Mouse (Mus musculus): ENCODE measurements around the gene Agl. TPM values are rescaled to one million over a fixed set of nuclear protein-coding genes. Genes with fewer than 3 reads are reported as not detected.
"Not testable (repeated sequence)": the region's sequence is repeated elsewhere in the genome, so short reads cannot be mapped to it uniquely, and the experiment has no call there.

Gene Agl
- polyA plus RNA-seq, 1 experiment from 2014 or later, result 9.0 TPM

GRCm38 (mm10) chr3:116771597-116771996, 36.4 kb downstream of the Agl start:
- peaks cover 47% of the 10 kb centered on the region for H3K36me3 ChIP-seq
- H3K4me3 ChIP-seq, result no peak overlapping the region
- no peak overlapping the region for H3K27ac ChIP-seq (replicated peaks)
- H3K27me3 ChIP-seq (ENCODE audit: low read depth, poor library complexity, severe bottlenecking), result no peaks in the 10 kb centered on the region
- H3K9me3 ChIP-seq (replicated peaks), result no peaks in the 10 kb centered on the region
- no peak for DNase-seq (ENCODE audit: low spot score)
- 95% methylated on average over 2 of the region's 2 CpGs for WGBS
- no peaks in the 10 kb centered on the region for H3K4me1 ChIP-seq

GRCm38 (mm10) chr3:116766963-116767362, 41.0 kb downstream of the Agl start:
- DNase-seq (ENCODE audit: low spot score); H3K4me1 ChIP-seq; H3K9me3 ChIP-seq (replicated peaks); H3K27ac ChIP-seq (replicated peaks); H3K27me3 ChIP-seq (ENCODE audit: low read depth, poor library complexity, severe bottlenecking); H3K4me3 ChIP-seq: not testable (repeated sequence)
- H3K36me3 ChIP-seq, result peaks cover 41% of the 10 kb centered on the region
- 94% methylated on average over 7 of the region's 7 CpGs for WGBS

- H3K4me3 ChIP-seq, result no peak overlapping the region
- 96% methylated on average over 8 of the region's 8 CpGs for WGBS
- peaks cover 32% of the 10 kb centered on the region for H3K36me3 ChIP-seq
These were observed 55.1 kb downstream of the Agl start for GRCm38 (mm10) chr3:116752818-116753217.

GRCm38 (mm10) chr3:116751191-116751860, 56.6 kb downstream of the Agl start:
- H3K4me3 ChIP-seq, result no peak overlapping the region
- no peaks in the 10 kb centered on the region for H3K9me3 ChIP-seq (replicated peaks)
- WGBS, result 88% methylated on average over 4 of the region's 4 CpGs
- no peaks in the 10 kb centered on the region for H3K27me3 ChIP-seq (ENCODE audit: low read depth, poor library complexity, severe bottlenecking)
- peak; percentile 22 for DNase-seq (ENCODE audit: low spot score)
- H3K36me3 ChIP-seq, result peaks cover 21% of the 10 kb centered on the region; the same call in 1 of the 2 replicates
- H3K27ac ChIP-seq (replicated peaks), result no peak overlapping the region
- H3K4me1 ChIP-seq, result no peaks in the 10 kb centered on the region

More at GRCm38 (mm10) chr3:116752818-116753217, 55.1 kb downstream of the Agl start:
- Histone ChIP-seq H3K27ac (replicated peaks) (no peak overlapping the region), H3K9me3 (replicated peaks) (no peaks in the 10 kb centered on the region), H3K4me1 (no peaks in the 10 kb centered on the region), H3K27me3 (ENCODE audit: low read depth, poor library complexity, severe bottlenecking) (no peaks in the 10 kb centered on the region)
- DNase-seq (ENCODE audit: low spot score), result no peak

GRCm38 (mm10) chr3:116748391-116749170, 59.4 kb downstream of the Agl start:
- peak; percentile 64 for DNase-seq (ENCODE audit: low spot score)
- H3K27ac ChIP-seq (replicated peaks), result no peak overlapping the region
- no peak overlapping the region for H3K4me3 ChIP-seq
- peaks cover 18% of the 10 kb centered on the region for H3K36me3 ChIP-seq
- 59% methylated on average over 8 of the region's 8 CpGs for WGBS
- no peaks in the 10 kb centered on the region for H3K9me3 ChIP-seq (replicated peaks)
- no peaks in the 10 kb centered on the region for H3K27me3 ChIP-seq (ENCODE audit: low read depth, poor library complexity, severe bottlenecking)
- no peaks in the 10 kb centered on the region for H3K4me1 ChIP-seq

- H3K27me3 ChIP-seq (ENCODE audit: low read depth, poor library complexity, severe bottlenecking); H3K4me3 ChIP-seq; DNase-seq (ENCODE audit: low spot score); H3K9me3 ChIP-seq (replicated peaks); H3K27ac ChIP-seq (replicated peaks); H3K4me1 ChIP-seq: not testable (repeated sequence)
- H3K36me3 ChIP-seq, result peaks cover 18% of the 10 kb centered on the region
- 88% methylated on average over 7 of the region's 7 CpGs for WGBS
These were observed 60.3 kb downstream of the Agl start for GRCm38 (mm10) chr3:116747648-116748047.

GRCm38 (mm10) chr3:116740963-116741362, 67.0 kb downstream of the Agl start:
- peaks cover 9% of the 10 kb centered on the region for H3K36me3 ChIP-seq
- no peak for DNase-seq (ENCODE audit: low spot score)
- H3K4me1 ChIP-seq, result no peaks in the 10 kb centered on the region
- no peaks in the 10 kb centered on the region for H3K9me3 ChIP-seq (replicated peaks)
- WGBS, result 83% methylated on average over 9 of the region's 9 CpGs
- no peak overlapping the region for H3K4me3 ChIP-seq
- H3K27me3 ChIP-seq (ENCODE audit: low read depth, poor library complexity, severe bottlenecking), result no peaks in the 10 kb centered on the region
- no peak overlapping the region for H3K27ac ChIP-seq (replicated peaks)

GRCm38 (mm10) chr3:116740106-116740505, 67.9 kb downstream of the Agl start:
- DNase-seq (ENCODE audit: low spot score), result no peak
- peaks cover 9% of the 10 kb centered on the region for H3K36me3 ChIP-seq
- H3K27ac ChIP-seq (replicated peaks), result no peak overlapping the region
- WGBS, result 88% methylated on average over 5 of the region's 5 CpGs
- no peaks in the 10 kb centered on the region for H3K9me3 ChIP-seq (replicated peaks)
- H3K27me3 ChIP-seq (ENCODE audit: low read depth, poor library complexity, severe bottlenecking), result no peaks in the 10 kb centered on the region
- no peak overlapping the region for H3K4me3 ChIP-seq
- H3K4me1 ChIP-seq, result no peaks in the 10 kb centered on the region

GRCm38 (mm10) chr3:116737326-116737731, 70.6 kb downstream of the Agl start:
- 82% methylated on average over 8 of the region's 8 CpGs for WGBS
- H3K27me3 ChIP-seq (ENCODE audit: low read depth, poor library complexity, severe bottlenecking), result no peaks in the 10 kb centered on the region
- no peak overlapping the region for H3K4me3 ChIP-seq
- no peaks in the 10 kb centered on the region for H3K9me3 ChIP-seq (replicated peaks)
- no peaks in the 10 kb centered on the region for H3K4me1 ChIP-seq
- no peak overlapping the region for H3K27ac ChIP-seq (replicated peaks)
- DNase-seq (ENCODE audit: low spot score), result no peak
- no peaks in the 10 kb centered on the region for H3K36me3 ChIP-seq

- Histone ChIP-seq H3K27ac (replicated peaks) (no peak overlapping the region), H3K27me3 (ENCODE audit: low read depth, poor library complexity, severe bottlenecking) (no peaks in the 10 kb centered on the region), H3K9me3 (replicated peaks) (no peaks in the 10 kb centered on the region), H3K4me1 (no peaks in the 10 kb centered on the region), H3K4me3 (no peak overlapping the region), H3K36me3 (no peaks in the 10 kb centered on the region)
- WGBS, result 78% methylated on average over 2 of the region's 2 CpGs
- DNase-seq (ENCODE audit: low spot score), result no peak
These were observed 78.3 kb downstream of the Agl start for GRCm38 (mm10) chr3:116729483-116730174.

GRCm38 (mm10) chr3:116726807-116727206, 81.2 kb downstream of the Agl start:
- 0 out of 2 replicates have a peak, but pooled peaks cover 3% of the 10 kb centered on the region for H3K4me1 ChIP-seq
- H3K27me3 ChIP-seq (ENCODE audit: low read depth, poor library complexity, severe bottlenecking), result no peaks in the 10 kb centered on the region
- 79% methylated on average over 9 of the region's 9 CpGs for WGBS
- no peak for DNase-seq (ENCODE audit: low spot score)
- H3K36me3 ChIP-seq, result no peaks in the 10 kb centered on the region
- no peaks in the 10 kb centered on the region for H3K9me3 ChIP-seq (replicated peaks)
- H3K4me3 ChIP-seq, result no peak overlapping the region
- no peak overlapping the region for H3K27ac ChIP-seq (replicated peaks)

- Histone ChIP-seq H3K27me3 (ENCODE audit: low read depth, poor library complexity, severe bottlenecking) (no peaks in the 10 kb centered on the region), H3K4me3 (no peak overlapping the region), H3K36me3 (no peaks in the 10 kb centered on the region), H3K9me3 (replicated peaks) (no peaks in the 10 kb centered on the region), H3K4me1 (0 out of 2 replicates have a peak, but pooled peaks cover 3% of the 10 kb centered on the region), H3K27ac (replicated peaks) (no peak overlapping the region)
- no peak for DNase-seq (ENCODE audit: low spot score)
- 60% methylated on average over 10 of the region's 10 CpGs for WGBS
These were observed 84.2 kb downstream of the Agl start for GRCm38 (mm10) chr3:116723496-116724481.
